Mouse (Mus musculus) limb, embryonic 11.5 days (tissue): Measurements from ENCODE around the gene Sh3pxd2a. TPM values are rescaled to one million over a fixed set of nuclear protein-coding genes. Genes with fewer than 3 reads are reported as not detected.

Experiments used
- ATAC-seq: fragments of 200-750 bp; cut with Nextera tagmentation; 2 replicates; pipeline ENCODE4 v1.8.0; 2017; ENCODE audit warnings: low read depth; ENCODE audit not compliant: insufficient number of reproducible peaks, low FRiP score, low TSS enrichment
- DNase-seq: peaks from one replicate; pipeline ENCODE4 v3.0.0-alpha.2; 2015; ENCODE audit warnings: low spot score
- H3K27ac ChIP-seq: fragments of 300-500 bp; sonication (generic); replicated peaks from 2 replicates; pipeline ENCODE4 v1.5.1; 2014; ENCODE audit warnings: low read depth, mild to moderate bottlenecking, low read length
- H3K27me3 ChIP-seq: fragments of 300-500 bp; sonication (generic); 2 replicates; pipeline ENCODE4 v1.6.1; 2014; ENCODE audit warnings: mild to moderate bottlenecking, low read length, mixed read lengths; ENCODE audit not compliant: control insufficient read depth, insufficient read depth
- H3K36me3 ChIP-seq: fragments of 300-500 bp; sonication (generic); 2 replicates; pipeline ENCODE4 v1.6.1; 2014; ENCODE audit warnings: mild to moderate bottlenecking, low read length, moderate library complexity, mixed read lengths; ENCODE audit not compliant: control insufficient read depth, insufficient read depth
- H3K4me1 ChIP-seq: fragments of 300-500 bp; sonication (generic); 2 replicates; pipeline ENCODE4 v1.6.1; 2014; ENCODE audit warnings: low read length, mixed read lengths; ENCODE audit not compliant: control insufficient read depth, insufficient read depth
- H3K4me2 ChIP-seq: fragments of 300-500 bp; sonication (generic); 2 replicates; pipeline ENCODE4 v1.6.1; 2014; ENCODE audit warnings: low read depth, mild to moderate bottlenecking, moderate library complexity; ENCODE audit not compliant: severe bottlenecking
- H3K4me3 ChIP-seq: fragments of 300-500 bp; sonication (generic); 2 replicates; pipeline ENCODE4 v1.5.1; 2014; ENCODE audit warnings: low read depth, low read length
- H3K9ac ChIP-seq: fragments of 300-500 bp; sonication (generic); 2 replicates; pipeline ENCODE4 v1.6.1; 2014; ENCODE audit warnings: mild to moderate bottlenecking, low read length
- H3K9me3 ChIP-seq: fragments of 300-500 bp; sonication (generic); 2 replicates; pipeline ENCODE4 v1.6.1; 2016; ENCODE audit warnings: low read length; ENCODE audit not compliant: control insufficient read depth
- WGBS: fragments of 180-500 bp; shearing (Covaris S2); extraction: QIAGEN DNeasy Blood & Tissue Kit; methylation state at CpG from one replicate; pipeline ENCODE4 v1.1.7; 2014; 5-methylcytosine and 5-hydroxymethylcytosine counted together
- polyA plus RNA-seq: library from polyadenylated mRNA; unstranded; fragments of >200 nt; fragmentation: Nextera tagmentation; extraction: Ambion mirVana; gene quantifications from 2 replicates; pipeline ENCODE4 v1.2.1, GENCODE M21; 2014

Gene Sh3pxd2a
- polyA plus RNA-seq, 1 experiment from 2014 or later, result 10.4 TPM

DNA sequence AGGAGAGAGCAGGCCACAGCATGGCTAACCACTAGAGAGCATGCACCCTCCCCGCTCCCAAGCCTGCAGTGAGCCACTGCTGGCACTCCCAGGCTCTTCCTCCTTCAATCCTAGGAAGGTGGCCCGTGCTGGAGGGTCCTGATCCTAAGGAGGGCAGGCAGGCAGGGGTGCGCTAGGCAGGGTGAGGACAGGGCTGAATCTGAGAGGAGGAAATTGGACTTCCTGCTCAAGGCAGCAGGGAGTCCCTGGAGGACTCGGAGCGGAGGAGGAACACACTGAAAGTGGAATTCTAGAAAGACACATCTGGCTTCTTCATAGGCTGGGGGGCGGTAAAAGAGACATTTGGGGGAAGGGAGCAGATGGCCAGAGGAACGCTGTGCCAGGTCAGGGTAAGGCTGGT is 55.5 kb downstream of the Sh3pxd2a start:
- no peaks in the 10 kb centered on the region for H3K27me3 ChIP-seq
- H3K4me2 ChIP-seq, result no peak overlapping the region
- no peak overlapping the region; the same call in 1 of the 2 replicates for H3K27ac ChIP-seq
- H3K36me3 ChIP-seq, result no peaks in the 10 kb centered on the region
- H3K4me1 ChIP-seq, result peaks cover 12% of the 10 kb centered on the region; the same call in 1 of the 2 replicates
- peaks cover 2% of the 10 kb centered on the region; the same call in 1 of the 2 replicates for H3K9me3 ChIP-seq
- DNase-seq (no peak), ATAC-seq (no peak)
- H3K4me3 ChIP-seq, result no peak overlapping the region
- H3K9ac ChIP-seq, result no peak overlapping the region
- 55% methylated on average over 7 of the region's 7 CpGs for WGBS

DNA sequence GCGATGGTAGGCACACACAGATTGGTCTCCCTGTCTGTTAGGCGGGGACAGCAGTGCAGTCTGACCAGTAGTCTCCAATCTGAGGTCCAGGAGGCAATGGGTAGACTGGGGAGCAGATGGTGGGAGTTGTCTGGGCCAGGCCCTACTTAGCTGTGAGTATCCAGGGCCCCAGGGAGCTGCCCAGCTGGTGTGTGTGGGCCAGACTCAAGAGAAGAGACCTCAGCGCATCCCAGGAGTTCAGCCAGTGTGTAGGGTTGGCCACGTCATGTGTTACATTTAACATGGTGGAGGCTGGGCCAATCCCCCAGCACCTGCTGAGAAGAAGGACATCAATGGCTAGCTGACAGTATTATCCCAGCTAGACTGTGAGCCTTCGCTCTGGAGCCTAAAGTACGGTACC is 56.9 kb downstream of the Sh3pxd2a start:
- Histone ChIP-seq H3K4me2 (no peak overlapping the region), H3K4me1 (peaks cover 23% of the 10 kb centered on the region), H3K27me3 (no peaks in the 10 kb centered on the region), H3K4me3 (no peak overlapping the region), H3K36me3 (no peaks in the 10 kb centered on the region), H3K9me3 (0 out of 2 replicates have a peak, but pooled peaks cover 2% of the 10 kb centered on the region), H3K9ac (no peak overlapping the region), H3K27ac (no peak overlapping the region)
- DNase-seq (no peak), ATAC-seq (no peak)
- 91% methylated on average over 6 of the region's 6 CpGs for WGBS

DNA sequence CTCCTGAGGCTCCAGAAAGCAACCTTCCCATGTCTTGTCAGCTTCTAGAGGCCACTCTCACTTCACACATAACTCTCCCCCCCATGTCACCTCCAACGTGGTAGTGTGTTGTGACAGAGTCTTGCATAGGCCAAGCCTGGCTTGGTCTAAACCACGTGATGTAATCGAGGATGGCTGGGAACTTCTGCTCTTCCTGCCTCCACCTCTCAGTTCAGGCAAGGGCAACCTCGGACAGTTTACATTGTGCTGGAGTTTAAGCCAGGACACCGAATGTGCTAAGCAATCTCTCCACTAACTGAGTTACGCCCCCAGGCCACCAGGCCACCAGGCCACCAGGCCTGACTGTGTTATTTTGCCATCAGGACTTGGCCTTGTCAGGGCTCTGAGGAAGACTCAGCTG is 57.7 kb downstream of the Sh3pxd2a start:
- Histone ChIP-seq H3K9ac (no peak overlapping the region), H3K4me2 (no peak overlapping the region), H3K4me1 (peaks cover 23% of the 10 kb centered on the region), H3K27me3 (no peaks in the 10 kb centered on the region), H3K4me3 (no peak overlapping the region), H3K27ac (no peak overlapping the region), H3K36me3 (no peaks in the 10 kb centered on the region), H3K9me3 (0 out of 2 replicates have a peak, but pooled peaks cover 2% of the 10 kb centered on the region)
- DNase-seq, result no peak
- WGBS, result 73% methylated on average over 6 of the region's 6 CpGs
- ATAC-seq, result no peak

DNA sequence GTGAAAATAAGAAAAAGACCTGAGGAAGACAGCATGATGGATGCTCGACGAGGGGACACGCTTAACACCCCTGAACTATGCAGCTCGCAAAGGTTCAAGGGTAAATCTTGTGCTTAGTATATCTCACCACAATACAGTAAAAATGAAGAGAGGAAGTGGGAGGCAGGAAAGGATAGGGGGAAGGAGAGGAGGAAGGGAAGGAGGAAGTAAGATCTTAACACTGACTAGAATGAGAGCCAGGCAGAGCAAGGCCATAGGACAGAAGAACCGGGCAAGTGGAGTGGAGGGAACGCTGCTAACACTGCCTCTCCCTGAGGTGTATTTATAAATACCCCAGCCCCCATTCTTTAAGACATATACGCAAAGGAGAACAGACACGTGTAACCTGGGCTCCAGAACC is 58.7 kb downstream of the Sh3pxd2a start:
- Histone ChIP-seq H3K9ac (no peak overlapping the region), H3K27ac (no peak overlapping the region), H3K36me3 (no peaks in the 10 kb centered on the region), H3K27me3 (no peaks in the 10 kb centered on the region), H3K4me3 (no peak overlapping the region), H3K4me1 (peaks cover 19% of the 10 kb centered on the region), H3K9me3 (0 out of 2 replicates have a peak, but pooled peaks cover 2% of the 10 kb centered on the region), H3K4me2 (no peak overlapping the region)
- no peak for DNase-seq
- WGBS, result 93% methylated on average over 8 of the region's 8 CpGs
- no peak for ATAC-seq

DNA sequence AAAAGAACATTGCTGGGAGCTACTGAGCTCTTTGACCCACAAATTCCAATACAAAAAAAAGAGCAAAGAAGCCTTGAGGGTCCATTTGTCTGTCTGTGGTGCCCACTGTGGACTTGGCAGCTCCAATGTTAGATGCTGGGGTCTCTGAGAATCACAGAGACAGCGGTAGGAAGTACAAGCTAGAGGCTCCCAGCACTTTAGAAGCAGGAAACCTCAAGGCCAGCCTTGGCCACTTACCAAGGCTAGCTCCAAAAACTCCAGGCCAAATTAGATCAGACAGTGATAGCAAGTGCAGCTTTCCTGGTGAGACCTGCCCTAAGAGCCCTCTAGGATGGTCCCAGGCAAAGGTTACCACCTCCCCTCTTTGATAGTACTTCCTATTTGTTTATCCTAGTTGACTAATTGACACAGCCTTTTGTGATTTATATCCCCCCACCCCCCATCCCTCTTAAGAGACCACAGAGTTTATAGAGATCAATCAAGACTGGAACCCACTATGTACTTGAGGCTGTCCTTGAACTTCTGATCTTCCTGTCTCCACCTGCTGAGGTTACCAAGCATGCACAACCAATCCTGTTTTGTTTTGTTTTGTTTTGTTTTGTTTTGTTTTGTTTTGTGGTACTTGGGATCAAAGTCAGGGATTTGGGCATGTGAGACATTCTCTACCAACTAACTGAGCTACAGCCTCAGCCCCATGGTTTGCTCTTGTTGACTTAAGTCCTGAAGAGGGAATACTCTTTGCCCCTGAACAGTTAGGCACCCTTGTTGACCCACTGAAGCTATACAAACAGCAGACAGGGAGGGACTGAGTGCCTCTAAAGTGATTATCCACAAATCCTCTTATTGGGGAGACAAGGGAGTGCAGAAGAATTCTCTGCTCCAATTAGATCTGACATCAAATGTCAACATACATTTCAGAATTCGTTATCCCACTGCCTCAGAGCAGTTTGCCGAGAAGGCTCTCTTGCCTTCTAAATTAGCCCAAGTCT is 60.5 kb downstream of the Sh3pxd2a start:
- no peak overlapping the region for H3K4me3 ChIP-seq
- H3K4me1 ChIP-seq, result peaks cover 14% of the 10 kb centered on the region
- 63% methylated on average over 3 of the region's 3 CpGs for WGBS
- H3K4me2 ChIP-seq, result no peak overlapping the region
- 0 out of 2 replicates have a peak, but pooled peaks cover 2% of the 10 kb centered on the region for H3K9me3 ChIP-seq
- DNase-seq (no peak), ATAC-seq (no peak)
- H3K27ac ChIP-seq, result no peak overlapping the region
- no peaks in the 10 kb centered on the region for H3K27me3 ChIP-seq
- H3K9ac ChIP-seq, result no peak overlapping the region
- H3K36me3 ChIP-seq, result no peaks in the 10 kb centered on the region

DNA sequence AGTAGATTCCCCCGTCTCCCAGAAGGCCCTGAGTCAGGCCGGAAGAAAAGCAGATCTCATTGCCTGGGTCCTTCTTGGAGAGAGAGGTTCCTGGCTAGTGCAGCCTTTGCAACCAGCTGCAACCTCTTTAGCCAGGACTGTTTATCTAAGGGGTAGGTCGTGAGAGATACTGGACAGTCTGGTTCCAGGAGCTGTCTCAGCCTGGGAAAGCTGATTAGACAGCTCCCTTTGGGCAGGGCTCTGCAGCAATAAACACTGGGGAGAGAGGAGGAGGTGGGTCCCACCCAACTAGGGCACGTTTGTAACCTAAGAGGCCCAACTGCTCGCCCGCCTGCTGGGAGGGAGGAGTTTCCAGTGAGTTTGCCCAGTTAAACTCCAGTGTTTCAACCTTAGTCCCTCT is 61.2 kb downstream of the Sh3pxd2a start:
- Histone ChIP-seq H3K4me1 (peaks cover 15% of the 10 kb centered on the region), H3K27ac (peak overlapping the region; percentile 30; the same call in 1 of the 2 replicates), H3K4me3 (no peak overlapping the region), H3K4me2 (no peak overlapping the region), H3K9ac (no peak overlapping the region), H3K36me3 (no peaks in the 10 kb centered on the region), H3K9me3 (0 out of 2 replicates have a peak, but pooled peaks cover 1% of the 10 kb centered on the region), H3K27me3 (no peaks in the 10 kb centered on the region)
- DNase-seq, result no peak
- WGBS, result 8% methylated on average over 6 of the region's 6 CpGs
- ATAC-seq, result no peak

DNA sequence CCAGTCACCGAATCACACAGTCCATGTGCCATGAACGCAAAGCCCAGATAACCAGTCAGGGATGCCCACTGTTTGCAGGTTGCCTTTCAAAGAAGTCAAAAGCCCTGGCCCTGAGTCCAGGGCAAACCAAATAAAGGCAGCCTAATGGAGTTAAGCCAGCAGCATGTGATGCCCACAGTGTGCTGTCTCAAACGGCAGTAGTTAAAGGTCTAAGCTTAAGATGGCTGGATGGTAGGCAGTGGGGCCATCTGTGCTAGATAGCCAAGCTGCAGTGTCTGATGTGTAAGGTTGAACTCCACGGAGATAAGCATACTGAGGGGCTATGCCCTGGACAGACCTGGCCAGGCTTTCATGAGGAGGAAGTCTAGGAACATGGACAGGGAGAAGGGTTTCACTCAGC is 61.7 kb downstream of the Sh3pxd2a start:
- no peaks in the 10 kb centered on the region for H3K27me3 ChIP-seq
- no peak for ATAC-seq
- 67% methylated on average over 4 of the region's 4 CpGs for WGBS
- H3K27ac ChIP-seq, result peak overlapping the region; percentile 47; the same call in 1 of the 2 replicates
- no peak overlapping the region for H3K4me2 ChIP-seq
- no peak overlapping the region for H3K9ac ChIP-seq
- peaks cover 19% of the 10 kb centered on the region for H3K4me1 ChIP-seq
- no peaks in the 10 kb centered on the region for H3K36me3 ChIP-seq
- DNase-seq, result no peak
- H3K9me3 ChIP-seq, result no peaks in the 10 kb centered on the region
- no peak overlapping the region for H3K4me3 ChIP-seq

DNA sequence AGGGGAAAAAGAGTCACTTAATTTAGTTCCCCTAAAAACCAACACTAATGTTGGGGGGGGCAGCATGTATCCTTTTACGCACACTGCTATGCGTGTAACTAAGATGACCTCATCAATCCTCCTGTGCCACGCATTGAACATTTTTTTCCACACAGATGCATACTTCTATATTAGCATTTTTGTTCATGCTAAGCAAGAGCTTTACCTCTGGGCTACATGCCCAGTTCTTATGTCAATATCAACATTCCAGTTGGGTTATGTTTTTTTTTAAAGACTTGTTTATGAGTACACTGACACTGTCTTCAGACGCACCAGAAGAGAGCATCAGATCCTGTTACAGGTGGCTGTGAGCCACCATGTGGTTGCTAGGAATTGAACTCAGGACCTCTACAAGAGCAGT is 64.5 kb downstream of the Sh3pxd2a start:
- Histone ChIP-seq H3K4me2 (no peak overlapping the region), H3K9ac (no peak overlapping the region), H3K4me1 (peaks cover 20% of the 10 kb centered on the region), H3K4me3 (no peak overlapping the region), H3K9me3 (no peaks in the 10 kb centered on the region), H3K36me3 (no peaks in the 10 kb centered on the region), H3K27ac (no peak overlapping the region), H3K27me3 (no peaks in the 10 kb centered on the region)
- ATAC-seq, result no peak
- DNase-seq, result no peak
- WGBS, result 81% methylated on average over 4 of the region's 4 CpGs
